Mouse (Mus musculus) heart, adult 8-10 months (tissue): ENCODE results near the gene Nacc2. TPM values are rescaled to one million over a fixed set of nuclear protein-coding genes. Genes with fewer than 3 reads are reported as not detected.
A peak's percentile ranks its signal among the peaks of the same experiment; 100 is the strongest.

Experiments used
- DNase-seq: peaks from one replicate; pipeline ENCODE4 v3.0.0; 2022; ENCODE audit warnings: low spot score
- total RNA-seq, 4 experiments: library from RNA; stranded (reverse); gene quantifications; 2 replicates each; pipeline ENCODE4 v1.2.4; 2022

The Nacc2 gene
- total RNA-seq, 4 experiments from 2014 or later = 27.6 to 44.2 (median 31.7) TPM

GRCm38 (mm10) chr2:26139545-26140206 lies 16.7 kb upstream of the Nacc2 start:
- DNase-seq = peak; percentile 53

DNA sequence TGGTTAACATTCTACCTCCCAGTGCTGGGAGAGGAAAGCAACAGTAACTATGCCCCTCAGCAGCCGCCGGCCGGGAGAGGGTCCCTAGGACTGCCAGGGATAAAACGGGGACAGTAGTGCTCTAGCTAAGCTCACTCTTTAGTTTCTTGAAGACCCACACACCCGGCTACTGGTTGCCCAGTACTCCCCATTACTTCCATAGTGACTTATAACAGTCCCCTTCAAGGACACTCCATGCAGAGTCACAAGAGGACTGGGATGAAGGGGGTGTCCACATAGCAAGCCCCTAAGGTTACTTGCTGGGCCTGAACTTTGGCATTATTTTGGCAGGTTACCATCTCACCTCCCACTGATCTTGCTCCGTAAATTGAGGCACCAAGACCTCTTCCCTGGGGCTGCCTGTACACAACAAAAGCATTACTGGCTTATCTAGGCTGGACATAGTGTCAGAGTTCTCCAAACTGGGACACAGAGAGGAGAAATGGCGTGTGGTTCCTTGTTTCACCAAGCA lies 16.1 kb upstream of the Nacc2 start:
- no peak for DNase-seq

GRCm38 (mm10) chr2:26138252-26139033 lies 15.4 kb upstream of the Nacc2 start:
- DNase-seq = no peak

- no peak for DNase-seq
Observed at GRCm38 (mm10) chr2:26134591-26134990, 11.6 kb upstream of the Nacc2 start.

GRCm38 (mm10) chr2:26132628-26133551 lies 9.9 kb upstream of the Nacc2 start:
- peak; percentile 80 for DNase-seq

- no peak for DNase-seq
Observed at GRCm38 (mm10) chr2:26131327-26131726, 8.3 kb upstream of the Nacc2 start.

DNA sequence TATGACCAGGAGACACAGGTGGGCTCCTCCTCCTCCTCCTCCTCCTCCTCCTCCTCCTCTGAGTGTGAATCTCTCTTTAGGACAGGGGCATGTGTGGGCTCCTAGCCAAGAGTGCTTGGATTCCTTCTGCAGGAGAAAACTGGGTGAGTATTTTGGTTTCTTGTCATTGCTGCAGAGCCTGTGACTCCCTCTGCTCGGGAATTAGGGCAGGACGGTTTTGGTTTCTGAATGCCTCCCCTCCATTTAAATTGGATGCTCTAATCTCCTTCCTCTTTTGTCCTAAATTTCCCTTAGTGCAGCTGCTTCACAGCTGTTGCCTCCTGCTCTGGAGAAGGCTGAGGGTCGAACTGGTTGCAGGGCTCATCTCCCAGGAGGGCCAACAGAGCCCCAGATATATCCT lies 6.9 kb upstream of the Nacc2 start:
- no peak for DNase-seq

GRCm38 (mm10) chr2:26129346-26129745 lies 6.3 kb upstream of the Nacc2 start:
- no peak for DNase-seq

GRCm38 (mm10) chr2:26122171-26123078 lies 595 bp downstream of the Nacc2 start:
- DNase-seq = peak; percentile 44

- DNase-seq = no peak
Observed at GRCm38 (mm10) chr2:26121541-26122083, 1.4 kb downstream of the Nacc2 start.

- no peak for DNase-seq
Observed at GRCm38 (mm10) chr2:26119626-26120025, 3.4 kb downstream of the Nacc2 start.

DNA sequence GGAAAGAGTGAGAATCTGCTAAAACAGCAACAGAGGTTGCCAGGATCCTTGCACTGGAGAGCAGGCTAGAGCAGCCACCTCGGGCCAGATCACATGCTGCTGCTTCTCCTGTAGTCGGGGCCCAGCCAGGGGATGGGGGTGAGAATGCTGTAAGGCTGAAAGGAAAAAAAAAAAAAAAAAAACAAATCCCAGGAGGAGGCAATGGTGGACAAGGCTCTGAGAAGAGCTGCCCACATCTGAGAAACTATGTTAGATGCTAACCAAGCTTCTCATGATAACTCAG lies 3.8 kb downstream of the Nacc2 start:
- DNase-seq = no peak

GRCm38 (mm10) chr2:26118584-26119309 lies 4.3 kb downstream of the Nacc2 start:
- no peak for DNase-seq

DNA sequence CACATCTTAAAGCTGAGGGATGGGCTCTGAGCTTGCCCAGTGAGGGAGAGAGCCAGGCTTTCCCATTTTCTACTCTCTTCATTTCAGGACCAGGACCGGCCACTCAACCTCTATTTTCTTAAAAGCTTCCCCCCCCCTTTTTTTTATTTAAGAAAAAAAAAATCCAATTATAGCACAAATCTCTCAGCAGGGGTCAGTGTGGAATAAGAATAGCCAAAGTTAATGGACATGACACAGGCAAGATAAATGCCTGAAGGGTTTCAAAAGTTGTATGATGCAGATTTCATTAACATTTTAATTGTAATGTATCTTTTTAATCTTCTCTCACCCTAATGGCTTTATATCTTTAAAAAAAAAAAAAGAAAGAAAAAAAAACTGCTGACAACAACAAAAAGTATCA lies 5.4 kb downstream of the Nacc2 start:
- DNase-seq = no peak

DNA sequence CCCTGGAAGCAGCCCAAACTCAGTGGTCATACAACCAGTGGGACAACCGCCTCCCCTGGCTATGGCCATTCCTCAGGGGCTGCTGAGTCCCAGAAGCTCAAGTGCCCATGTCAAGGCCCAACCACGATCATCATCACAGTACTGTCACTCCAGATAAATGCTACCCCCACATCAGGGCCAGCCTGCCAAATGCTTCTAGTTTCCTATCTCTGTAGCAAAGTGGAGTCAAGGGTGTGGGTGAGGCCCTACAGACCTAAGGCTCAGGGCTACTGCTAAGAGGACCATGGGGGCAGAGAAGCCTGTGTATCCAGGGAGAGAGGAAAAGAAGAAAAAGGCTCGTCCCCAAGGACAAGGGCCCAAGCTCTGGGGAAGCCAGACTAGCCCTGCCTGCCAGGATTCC lies 6.5 kb downstream of the Nacc2 start:
- DNase-seq = no peak

DNA sequence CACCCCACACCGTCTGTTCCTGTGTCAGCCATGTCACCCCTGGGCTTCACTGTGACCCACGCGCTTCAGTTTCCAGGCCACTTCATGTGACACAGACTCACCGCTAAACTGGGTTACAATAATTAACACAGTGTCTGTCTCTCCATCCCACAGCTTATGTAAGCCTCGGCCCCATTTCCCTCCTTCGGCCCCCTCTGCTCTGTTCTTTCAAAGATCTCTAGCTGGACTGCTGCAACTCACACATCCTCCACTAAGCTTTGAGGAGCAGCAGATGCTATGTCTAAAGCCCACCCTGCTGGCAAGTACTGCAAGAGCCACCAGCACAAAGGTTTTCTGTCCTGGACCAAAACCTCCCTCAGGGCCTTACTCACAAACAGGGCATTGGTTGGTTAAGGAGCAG lies 7.8 kb downstream of the Nacc2 start:
- DNase-seq = no peak

DNA sequence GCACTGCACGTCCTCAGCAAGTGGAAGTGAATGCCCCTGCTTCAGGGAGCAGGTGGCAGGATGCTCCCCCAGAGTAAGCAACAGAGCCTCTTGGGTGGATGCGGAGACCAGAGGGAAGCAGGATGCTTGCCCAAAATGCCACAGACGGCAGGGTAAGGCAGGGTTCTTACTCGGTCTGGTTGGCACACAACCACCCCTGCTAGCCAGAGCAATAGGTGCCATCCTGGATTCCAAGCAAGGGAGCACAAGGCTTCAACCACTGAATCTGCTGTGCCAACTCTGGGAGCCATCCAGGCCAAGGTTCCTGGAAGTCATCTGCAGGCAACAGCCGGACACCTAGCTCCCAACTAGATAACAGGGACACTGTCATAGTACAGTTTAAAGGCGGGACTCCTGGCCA lies 14.8 kb downstream of the Nacc2 start:
- no peak for DNase-seq

DNA sequence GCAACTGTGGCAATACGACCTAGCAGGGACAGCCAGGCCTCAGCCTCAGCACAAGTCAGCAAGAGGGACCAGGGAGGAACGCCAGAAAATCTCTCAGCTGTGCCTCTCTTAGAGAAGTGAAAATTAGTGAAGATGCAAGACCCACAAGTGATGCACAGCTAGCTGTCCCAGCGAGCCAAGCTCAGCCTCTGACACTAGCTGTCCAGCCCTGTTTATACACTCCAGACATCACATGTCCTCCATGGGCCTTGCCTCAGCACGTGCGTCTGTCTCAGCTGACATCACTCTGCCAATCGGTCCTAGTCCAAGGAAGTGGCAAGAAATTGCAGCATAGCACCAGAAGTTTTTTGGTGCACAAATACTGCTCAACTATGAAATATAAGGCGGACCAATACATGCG lies 16.0 kb downstream of the Nacc2 start:
- DNase-seq = no peak

DNA sequence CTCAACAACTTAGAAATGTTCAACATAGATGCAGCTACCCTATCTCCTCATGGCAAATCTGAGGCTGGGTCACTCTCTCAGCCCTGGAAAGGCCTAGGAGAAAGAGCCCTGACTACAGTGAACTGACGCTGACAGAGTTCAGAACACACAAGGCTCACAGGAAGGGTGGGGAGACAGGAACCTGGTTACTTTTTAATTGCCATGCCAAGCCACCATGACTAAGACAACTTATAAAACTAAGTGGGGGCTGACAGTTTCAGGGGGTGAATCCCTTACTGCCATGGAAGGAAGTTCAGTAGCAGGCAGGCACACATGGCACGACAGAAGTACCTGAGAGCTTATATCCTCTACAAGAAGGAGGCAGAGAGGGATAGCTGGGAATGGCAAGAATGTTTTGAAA lies 16.8 kb downstream of the Nacc2 start:
- no peak for DNase-seq

- DNase-seq = no peak
Observed at GRCm38 (mm10) chr2:26100296-26100695, 22.7 kb downstream of the Nacc2 start.
